Mouse (Mus musculus) monocyte, adult 2 months (primary cell): ENCODE measurements around the gene Cartpt.
"Not testable (repeated sequence)": the region's sequence is repeated elsewhere in the genome, so short reads cannot be mapped to it uniquely, and the experiment has no call there.

Experiments used
- DNase-seq, 2 experiments: peaks; one replicate each; pipeline ENCODE4 v3.0.0; 2022; ENCODE audit warnings: low spot score in 2 of 2, low read depth in 1 of 2

Gene Cartpt

DNA sequence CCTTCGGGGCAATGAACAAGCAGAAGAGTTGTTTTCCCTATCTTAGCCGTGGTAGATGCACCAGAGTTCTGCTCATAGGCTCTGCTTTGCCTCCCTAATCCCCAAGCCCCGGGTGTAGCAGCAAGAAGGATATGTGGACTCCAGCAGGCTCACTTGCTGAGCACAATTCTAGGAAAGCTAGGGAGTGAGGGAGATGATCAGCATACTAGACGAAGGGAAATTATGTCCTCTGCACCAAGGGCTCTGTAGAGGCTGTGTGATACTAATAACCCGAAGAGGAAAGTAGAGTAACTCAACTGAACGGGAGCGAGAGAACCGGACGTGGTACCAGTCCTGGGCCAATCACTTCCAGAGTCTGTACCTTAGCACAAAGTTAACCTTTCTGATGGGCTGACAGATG, at the start of gene Cartpt:
Gene Cartpt (minus strand): TSS at position 127 of the 400 bp plus-strand sequence.
- no peak for DNase-seq

DNA sequence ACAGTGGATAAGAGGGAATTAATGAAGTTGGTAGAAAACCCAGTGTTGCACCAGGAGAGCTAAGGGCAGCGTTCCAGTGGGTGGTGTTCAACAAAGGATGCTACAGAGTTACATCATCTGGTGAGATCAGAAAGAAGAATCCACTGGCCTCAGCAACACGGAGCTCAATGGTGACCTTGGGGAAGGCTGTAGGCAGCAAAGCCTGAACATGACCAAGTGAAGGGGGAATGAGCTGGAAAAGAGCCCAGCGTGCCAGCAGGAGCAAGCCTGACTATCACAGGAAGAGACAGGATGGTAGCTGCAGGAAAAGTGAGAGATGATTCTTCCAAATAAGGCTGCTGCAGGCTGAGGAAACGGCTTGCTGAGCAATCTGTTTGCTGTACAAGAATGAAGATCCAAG, 46.5 kb upstream of the Cartpt start:
- DNase-seq, result no peak

DNA sequence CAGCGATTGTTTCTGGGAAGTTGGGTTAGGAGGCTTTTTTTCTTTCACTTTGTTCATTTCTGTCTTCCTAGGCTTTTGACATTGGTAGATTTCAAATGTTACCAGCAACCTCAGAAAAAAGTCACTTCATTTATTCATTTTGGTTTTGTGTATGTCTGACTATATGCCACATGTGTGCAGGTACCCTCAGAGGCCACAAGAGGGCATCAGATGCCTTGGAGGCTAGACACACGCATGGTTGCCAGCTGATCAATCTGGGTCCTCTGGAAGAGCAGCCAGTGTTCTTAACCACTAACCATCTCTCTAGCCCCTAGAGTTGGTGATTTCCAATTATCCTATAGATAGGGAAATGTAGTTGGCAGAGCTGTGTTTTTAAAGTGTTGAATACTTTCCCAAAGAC, 42.6 kb upstream of the Cartpt start:
- no peak for DNase-seq

- DNase-seq, result no peak
These were observed 39.7 kb upstream of the Cartpt start for GRCm38 (mm10) chr13:99940601-99941000.

GRCm38 (mm10) chr13:99939320-99939671, 38.4 kb upstream of the Cartpt start:
- peak in 1 of 2 experiments; percentile 12 for DNase-seq

GRCm38 (mm10) chr13:99938606-99939319, 37.9 kb upstream of the Cartpt start:
- DNase-seq, result no peak

DNA sequence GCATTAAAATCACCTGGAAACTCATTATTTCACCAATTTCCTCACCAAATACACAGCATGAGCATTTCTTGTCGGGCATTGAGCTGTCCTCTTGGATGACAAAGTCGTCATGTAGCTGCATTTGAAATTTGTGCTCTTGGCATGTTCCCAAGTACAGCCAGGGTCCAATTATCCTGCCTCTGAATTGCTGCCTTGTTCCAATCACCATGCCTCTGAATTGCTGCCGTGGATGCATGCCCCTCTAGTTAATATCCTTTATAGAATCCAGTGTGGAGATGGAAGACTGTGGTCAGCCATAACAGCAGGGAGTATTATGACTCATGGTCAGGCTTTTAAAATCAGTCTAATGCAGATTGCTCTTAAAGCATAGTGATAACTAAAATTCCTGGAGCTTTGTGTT, 36.9 kb upstream of the Cartpt start:
- no peak for DNase-seq

- no peak for DNase-seq
These were observed 31.5 kb upstream of the Cartpt start for GRCm38 (mm10) chr13:99932406-99932805.

GRCm38 (mm10) chr13:99931502-99931901, 30.6 kb upstream of the Cartpt start:
- no peak for DNase-seq

GRCm38 (mm10) chr13:99926249-99926648, 25.4 kb upstream of the Cartpt start:
- DNase-seq, result no peak

DNA sequence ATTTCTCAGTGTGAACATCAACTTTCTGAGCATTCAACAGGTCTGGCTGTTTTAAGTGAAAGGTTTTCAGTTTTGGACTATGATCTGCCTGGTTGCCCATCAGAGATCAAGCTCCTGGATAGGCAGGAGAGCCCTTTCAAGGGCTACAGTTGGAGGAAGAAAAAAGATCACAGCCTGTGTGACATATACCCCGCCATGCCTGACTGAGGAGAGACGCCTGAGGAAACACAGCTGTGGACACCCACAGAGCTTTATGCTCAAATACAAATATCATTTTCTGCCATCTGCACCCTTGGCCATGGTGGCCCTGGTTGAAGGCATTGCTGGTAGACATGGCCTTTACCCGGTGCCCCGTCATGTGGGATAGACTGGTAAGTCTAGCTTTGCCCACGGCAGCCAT, 14.7 kb upstream of the Cartpt start:
- no peak for DNase-seq

DNA sequence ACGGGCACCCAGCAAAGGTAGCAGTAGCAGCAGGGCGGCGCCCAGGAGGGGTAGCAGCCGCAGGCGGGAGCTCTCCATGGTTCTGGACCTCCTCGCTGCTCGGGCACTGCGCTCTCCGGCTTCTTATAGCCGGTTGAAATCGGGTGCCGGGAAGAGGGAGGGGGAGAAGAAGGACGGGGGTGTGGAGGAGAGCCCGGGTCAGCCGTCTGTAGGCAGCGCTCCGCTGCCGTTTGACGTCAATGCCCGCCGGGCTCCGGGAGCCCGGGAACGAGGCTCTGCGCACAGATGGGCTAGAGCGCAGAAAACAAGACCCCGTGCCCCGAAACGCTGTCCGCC, 366 bp downstream of the Cartpt start:
- no peak for DNase-seq

DNA sequence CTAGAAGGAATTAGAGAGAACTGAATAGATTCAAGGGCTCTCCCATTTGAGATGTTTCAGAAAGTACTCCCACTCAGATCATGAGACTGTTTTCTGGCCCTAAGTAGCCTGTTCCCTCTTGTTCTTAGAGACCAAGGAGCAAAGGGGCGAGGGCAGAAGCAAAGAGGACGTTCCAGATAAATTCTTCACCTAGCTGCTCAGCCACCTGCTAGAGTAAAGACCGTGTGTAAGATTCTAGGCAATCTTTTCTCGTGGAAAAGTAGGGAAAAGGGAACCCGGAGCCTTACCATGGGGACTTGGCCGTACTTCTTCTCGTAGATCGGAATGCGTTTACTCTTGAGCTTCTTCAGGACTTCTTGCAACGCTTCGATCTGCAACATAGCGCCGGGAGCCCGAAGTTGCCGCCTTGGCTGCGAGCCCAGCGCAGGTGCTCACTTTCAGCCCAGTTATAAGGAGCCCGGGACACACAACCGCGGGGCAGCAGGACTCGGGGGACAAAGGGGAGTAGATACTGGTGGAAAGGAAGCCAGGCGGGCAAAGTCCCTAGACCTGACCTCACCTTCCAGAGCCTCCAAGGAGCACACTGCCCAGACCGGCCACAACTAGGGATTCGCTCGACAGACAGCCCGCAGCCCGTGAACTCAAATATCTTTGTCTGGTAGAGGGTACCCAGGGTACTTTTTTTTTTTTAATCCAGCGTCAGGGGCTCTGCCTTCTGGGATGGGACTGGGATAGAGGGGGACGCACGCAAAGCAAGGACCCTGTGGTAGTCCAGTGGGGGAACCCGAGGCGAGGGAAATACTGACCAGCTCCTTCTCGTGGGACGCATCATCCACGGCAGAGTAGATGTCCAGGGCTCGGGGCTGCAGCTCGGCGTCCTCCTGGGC, 978 bp downstream of the Cartpt start:
- no peak for DNase-seq

- DNase-seq, result no peak
These were observed 2.1 kb downstream of the Cartpt start for GRCm38 (mm10) chr13:99898816-99899215.

- DNase-seq, result no peak
These were observed 15.3 kb downstream of the Cartpt start for GRCm38 (mm10) chr13:99885636-99886035.

GRCm38 (mm10) chr13:99881774-99882173, 19.1 kb downstream of the Cartpt start:
- not testable (repeated sequence) for DNase-seq

GRCm38 (mm10) chr13:99879696-99880095, 21.2 kb downstream of the Cartpt start:
- DNase-seq, result no peak

- no peak for DNase-seq
These were observed 28.8 kb downstream of the Cartpt start for GRCm38 (mm10) chr13:99872059-99872458.

DNA sequence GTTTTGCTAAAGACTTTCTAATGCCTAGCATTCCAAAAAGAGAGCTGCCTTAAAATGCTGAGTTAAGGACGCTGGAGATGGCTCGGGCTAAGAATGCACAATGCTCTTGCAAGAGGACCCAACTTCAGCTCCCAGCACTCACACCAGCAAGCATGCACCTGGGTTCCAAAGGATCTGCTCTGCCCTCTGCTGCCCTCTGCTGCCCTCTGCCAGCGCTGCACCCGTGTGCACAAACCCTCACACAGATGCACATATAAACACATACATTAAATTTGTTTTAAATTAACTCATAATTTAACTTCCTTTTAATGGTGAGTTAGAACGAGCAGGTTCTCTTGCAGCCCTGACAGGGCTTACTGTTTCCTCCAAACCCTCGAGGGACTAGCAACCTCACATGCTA, 32.5 kb downstream of the Cartpt start:
- no peak for DNase-seq

DNA sequence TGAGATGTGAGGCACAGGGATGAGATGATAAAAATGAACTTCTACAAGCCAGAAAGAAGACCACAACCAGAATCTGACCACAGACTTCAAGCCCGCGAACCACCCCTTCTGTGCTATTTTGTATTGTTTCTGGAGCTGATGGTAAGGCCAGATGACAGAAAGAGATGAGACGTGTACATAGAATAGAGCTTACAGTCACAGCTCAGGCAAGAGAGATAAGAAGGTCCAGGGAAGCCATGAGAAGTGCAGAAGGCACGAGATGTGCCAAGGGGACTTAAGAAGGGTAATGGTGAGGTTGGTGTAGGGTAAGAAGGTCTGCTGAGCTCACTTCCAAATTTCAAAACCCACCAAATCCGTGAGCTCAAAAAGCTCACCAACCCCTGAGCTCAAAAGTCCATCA, 36.6 kb downstream of the Cartpt start:
- DNase-seq, result no peak

- DNase-seq, result no peak
These were observed 40.2 kb downstream of the Cartpt start for GRCm38 (mm10) chr13:99860670-99861069.

- DNase-seq, result no peak
These were observed 41.8 kb downstream of the Cartpt start for GRCm38 (mm10) chr13:99859082-99859481.

DNA sequence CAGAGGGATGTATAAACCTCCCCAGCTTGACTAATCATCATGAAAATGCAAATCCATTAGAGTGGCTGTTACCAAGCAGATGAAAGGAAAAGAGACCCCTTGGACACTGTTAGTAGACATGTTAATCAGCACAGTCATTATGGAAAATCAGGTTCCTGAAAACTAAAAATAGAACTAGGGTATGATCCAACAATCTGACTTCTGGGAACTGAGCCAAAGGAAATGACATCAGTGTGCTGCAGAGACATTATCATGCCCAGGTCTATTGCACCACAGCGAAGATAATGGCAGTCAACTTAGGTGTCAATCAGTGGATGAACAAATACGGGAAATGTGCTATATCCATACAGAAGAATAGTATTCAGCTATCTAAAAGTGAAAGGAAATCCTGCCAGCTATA, 43.0 kb downstream of the Cartpt start:
- DNase-seq, result no peak
